Mouse (Mus musculus) kidney, adult 2 months (tissue): ENCODE measurements at regions not wholly inside any gene's neighbourhood (a gene's known extent, or its start where the extent isn't known, plus 50 kb on each side); places are given as distances from the start of the nearest gene placed in this dataset.

Experiments
- CTCF ChIP-seq: fragments of 200-500 bp; conservative IDR thresholded peaks from 2 replicates; pipeline ENCODE4 v1.5.1; 2011; ENCODE audit warnings: low read depth, mild to moderate bottlenecking, control low read depth, low read length, moderate library complexity, mixed read lengths; ENCODE audit not compliant: insufficient read depth, insufficient read length
- POLR2A ChIP-seq: fragments of 200-500 bp; IDR thresholded peaks from one replicate; pipeline ENCODE4 v1.6.1; 2011; ENCODE audit warnings: low read depth, low read length, control low read depth

DNA sequence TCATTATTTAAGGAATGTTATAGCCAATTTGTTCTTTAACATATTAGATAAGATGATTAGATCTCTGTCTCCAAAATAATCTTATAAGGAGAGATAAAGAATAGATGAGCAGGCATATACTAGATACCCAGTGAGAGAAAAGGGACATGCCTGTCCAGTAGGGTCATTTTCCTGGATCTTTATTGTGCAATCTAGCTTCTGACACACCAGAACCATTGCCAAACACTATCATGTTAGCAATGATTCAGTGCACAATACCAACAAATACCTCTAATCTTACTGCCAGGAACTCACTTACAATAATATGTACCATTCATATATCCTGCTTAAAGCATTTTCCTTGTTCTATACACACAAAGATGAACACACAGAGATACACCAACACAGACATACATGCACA, 338.9 kb downstream of the Phex start:
- TF ChIP-seq POLR2A = no peak
- TF ChIP-seq CTCF = no peak
